Comparison of ENCODE assay signal across 13 mouse cellular contexts in the genomic region with DNA sequence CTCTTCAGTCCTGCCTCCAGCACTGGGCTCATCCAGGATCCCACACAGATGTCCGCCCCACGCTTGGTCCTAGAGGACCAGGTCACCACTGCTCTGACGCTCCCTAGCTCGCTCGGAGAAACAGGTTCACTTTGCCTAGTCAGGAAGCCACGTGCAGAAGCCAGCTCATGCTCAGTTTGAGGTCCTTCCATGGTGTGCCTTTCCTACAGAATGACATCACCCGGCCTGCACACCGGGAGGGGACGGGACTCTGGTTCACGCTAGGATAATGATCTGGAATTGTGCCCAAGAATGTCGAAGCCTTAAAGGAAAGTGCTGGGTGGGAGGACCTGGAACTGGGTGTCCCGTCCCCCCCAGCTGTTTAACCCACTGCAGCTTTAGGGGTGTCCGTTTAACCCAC.
"Had no signal": no experiment of that assay in that cellular context is flagged by ENCODE, and none has a peak within 500 bp of the region (broad histone marks: within the 10 kb centered on the region; RNA-seq: fewer than 3 reads in every experiment).

No protein-coding gene starts in this region.

- H3K27me3 ChIP-seq: limb, embryonic 15.5 days; liver, embryonic 12.5 days; midbrain, embryonic 12.5 days; neural tube, embryonic 13.5 days had no signal

- H3K4me3 ChIP-seq: limb, embryonic 15.5 days; liver, embryonic 12.5 days; midbrain, embryonic 12.5 days; neural tube, embryonic 13.5 days had no signal

- H3K9ac ChIP-seq: limb, embryonic 15.5 days; liver, embryonic 12.5 days; lung, embryonic 14.5 days; midbrain, embryonic 12.5 days; neural tube, embryonic 13.5 days had no signal

- ATAC-seq: liver, embryonic 12.5 days; midbrain, embryonic 16.5 days had no signal

- H3K4me1 ChIP-seq: limb, embryonic 15.5 days; midbrain, embryonic 12.5 days; neural tube, embryonic 13.5 days had no signal

- DNase-seq: kidney, adult 2 months; kidney, postnatal 25 days; layer of hippocampus, adult 9-11 months; layer of hippocampus, postnatal 36 days; lung, embryonic 14.5 days; retina, postnatal 1 day; right cerebral cortex, postnatal 25 days; thymus, postnatal 4 days had no signal

- H3K4me2 ChIP-seq: limb, embryonic 15.5 days; liver, embryonic 12.5 days; lung, embryonic 14.5 days; midbrain, embryonic 12.5 days; neural tube, embryonic 13.5 days had no signal

- H3K27ac ChIP-seq: limb, embryonic 15.5 days; liver, embryonic 12.5 days; midbrain, embryonic 12.5 days; neural tube, embryonic 13.5 days had no signal

- H3K9me3 ChIP-seq: limb, embryonic 15.5 days; liver, embryonic 12.5 days; midbrain, embryonic 12.5 days; neural tube, embryonic 13.5 days had no signal
